Mouse (Mus musculus) gastrocnemius, adult 18-20 months (tissue): ENCODE data around the gene Rbm7. TPM values are rescaled to one million over a fixed set of nuclear protein-coding genes. Genes with fewer than 3 reads are reported as not detected.

Experiments used
- microRNA-seq: library from miRNA; unstranded; fragments of <30 nt; microRNA quantifications from one replicate; pipeline ENCODE4 v1.2.0, GENCODE M21; 2021
- total RNA-seq, 2 experiments: library from RNA; stranded (reverse); gene quantifications; 2 replicates each; pipeline ENCODE4 v1.2.3; 2021

The Rbm7 gene
- total RNA-seq, 2 experiments from 2014 or later, result 13.5 to 15.5 TPM

Small RNAs within 50 kb of the gene (microRNA-seq; reads per million reads assigned to microRNA genes)
- not detected for gene Gm23653

Other genes starting within 250 kb of the Rbm7 start
- gene Nxpe2, start 141.8 kb downstream of the Rbm7 start, total RNA-seq, result under 1 TPM; 0.23 to 0.47 TPM
- gene Rexo2, start 14.7 kb downstream of the Rbm7 start, total RNA-seq, result 10 to 100 TPM; 65.9 to 69.0 TPM
- 1 to 10 TPM; 9.5 to 9.8 TPM for gene Gm5617, start 143 bp upstream of the Rbm7 start, total RNA-seq
- gene Nnmt, start 109.9 kb upstream of the Rbm7 start, total RNA-seq, result 1 to 10 TPM; 2.6 to 5.5 TPM